In genomic region chr6:52486146-52486545, GRCm38 (mm10) we compare ENCODE assay signal across 14 mouse cellular contexts.
DNase-seq lines count a peak whose midpoint lies in the region; ATAC-seq and TF ChIP-seq lines count a peak whose summit lies in the region.
"Had no signal": no experiment of that assay in that cellular context is flagged by ENCODE, and none has a peak within 500 bp of the region (broad histone marks: within the 10 kb centered on the region; RNA-seq: fewer than 3 reads in every experiment).

No protein-coding gene starts in this region.

- no peaks in the 10 kb centered on the region for H3K27me3 ChIP-seq in kidney, adult 2 months (replicated peaks; ENCODE audit: control insufficient read depth, insufficient read depth, low read length)
- no peaks in the 10 kb centered on the region for H3K27me3 ChIP-seq in heart, embryonic 12.5 days (replicated peaks)
- H3K27me3 ChIP-seq in liver, embryonic 13.5 days, result no peaks in the 10 kb centered on the region
- H3K27me3 ChIP-seq: hindbrain, embryonic 12.5 days; limb, embryonic 15.5 days had no signal

- H3K9ac ChIP-seq in heart, embryonic 12.5 days, result no peak overlapping the region
- H3K9ac ChIP-seq in liver, embryonic 13.5 days, result no peak overlapping the region
- H3K9ac ChIP-seq: hindbrain, embryonic 12.5 days; limb, embryonic 15.5 days had no signal

- H3K4me1 ChIP-seq in kidney, adult 2 months (ENCODE audit: control insufficient read depth, insufficient read depth, low read length), result peaks cover 23% of the 10 kb centered on the region
- H3K4me1 ChIP-seq in heart, embryonic 12.5 days (replicated peaks), result 0 out of 2 replicates have a peak, but pooled peaks cover 21% of the 10 kb centered on the region
- no peaks in the 10 kb centered on the region for H3K4me1 ChIP-seq in liver, embryonic 13.5 days (replicated peaks)
- H3K4me1 ChIP-seq: limb, embryonic 15.5 days had no signal

- no peak for ATAC-seq in heart, embryonic 12.5 days (ENCODE audit: insufficient number of reproducible peaks, low FRiP score)
- no peak for ATAC-seq in liver, embryonic 13.5 days (ENCODE audit: low read depth)

- TF ChIP-seq CTCF in kidney, adult 2 months (conservative IDR thresholded peaks at IDR 0.05; ENCODE audit: insufficient read depth, insufficient read length, low read depth, low read length), result no peak

- WGBS in kidney, adult 2 months, result 52% methylated on average over 9 of the region's 9 CpGs
- WGBS in heart, embryonic 12.5 days, result 61% methylated on average over 9 of the region's 9 CpGs
- WGBS in liver, embryonic 13.5 days (ENCODE audit: insufficient replicate concordance), result 25% methylated on average over 9 of the region's 9 CpGs

- H3K4me2 ChIP-seq in heart, embryonic 12.5 days, result no peak overlapping the region
- no peak overlapping the region for H3K4me2 ChIP-seq in liver, embryonic 13.5 days
- H3K4me2 ChIP-seq: hindbrain, embryonic 12.5 days; limb, embryonic 15.5 days had no signal

- no peaks in the 10 kb centered on the region for H3K9me3 ChIP-seq in heart, embryonic 12.5 days (replicated peaks)
- no peaks in the 10 kb centered on the region for H3K9me3 ChIP-seq in liver, embryonic 13.5 days (replicated peaks)
- H3K9me3 ChIP-seq: hindbrain, embryonic 12.5 days; limb, embryonic 15.5 days had no signal

- TF ChIP-seq POLR2A in kidney, adult 2 months (IDR thresholded peaks at IDR 0.05; ENCODE audit: low read depth, low read length), result no peak

- H3K36me3 ChIP-seq in kidney, adult 2 months (ENCODE audit: control insufficient read depth, insufficient read depth, low read length), result no peaks in the 10 kb centered on the region
- no peaks in the 10 kb centered on the region for H3K36me3 ChIP-seq in heart, embryonic 12.5 days
- H3K36me3 ChIP-seq in liver, embryonic 13.5 days, result no peaks in the 10 kb centered on the region
- H3K36me3 ChIP-seq: hindbrain, embryonic 12.5 days; limb, embryonic 15.5 days had no signal

- H3K4me3 ChIP-seq in kidney, adult 2 months (ENCODE audit: insufficient read depth, low read depth, low read length), result no peak overlapping the region
- no peak overlapping the region for H3K4me3 ChIP-seq in heart, embryonic 12.5 days
- H3K4me3 ChIP-seq in liver, embryonic 13.5 days (replicated peaks), result no peak overlapping the region
- H3K4me3 ChIP-seq: hindbrain, embryonic 12.5 days; limb, embryonic 15.5 days had no signal

- peak; percentile 60 for DNase-seq in kidney, adult 2 months
- DNase-seq in kidney, postnatal 4 days, result no peak
- peak; percentile 13 for DNase-seq in 3T3-L1 (ENCODE audit: low read depth, low spot score)
- no peak for DNase-seq in liver, embryonic 13.5 days
- no peak for DNase-seq in urinary bladder, postnatal 25 days (ENCODE audit: low spot score)
- no peak for DNase-seq in urinary bladder, adult 2 months (ENCODE audit: low spot score)
- no peak for DNase-seq in layer of hippocampus, adult 8-10 months (ENCODE audit: low spot score in 2 of 2)
- DNase-seq: cerebellum, adult 9-10 months; midbrain, embryonic 14.5 days; spleen, adult 18-20 months; thymus, postnatal 4 days had no signal

- H3K27ac ChIP-seq in kidney, adult 2 months (ENCODE audit: insufficient read depth, low read depth, low read length), result peak overlapping the region; percentile 86
- 0 out of 2 replicates have a peak overlapping the region, but pooled peaks have one; percentile 9 for H3K27ac ChIP-seq in heart, embryonic 12.5 days (ENCODE audit: poor library complexity, severe bottlenecking)
- peak overlapping the region; percentile 2; the same call in 1 of the 2 replicates for H3K27ac ChIP-seq in liver, embryonic 13.5 days
- H3K27ac ChIP-seq: hindbrain, embryonic 12.5 days; limb, embryonic 15.5 days had no signal

Comparison
In these comparisons a context has a peak if more than half of its experiments do, and no peak if none do; other contexts are left out.
1. DNase-seq: peak in kidney, adult 2 months (single experiment) and 3T3-L1 (single experiment); none in kidney, postnatal 4 days (0 of 2), liver, embryonic 13.5 days (single experiment), urinary bladder, postnatal 25 days (single experiment), urinary bladder, adult 2 months (single experiment) and layer of hippocampus, adult 8-10 months (0 of 2).
2. H3K27ac ChIP-seq: peak in every context shown above with its lines; median percentile 86 in kidney, adult 2 months; 9 in heart, embryonic 12.5 days; 2 in liver, embryonic 13.5 days.